Mouse (Mus musculus) forebrain, embryonic 13.5 days (tissue): ENCODE results near the gene Steap1. TPM values are rescaled to one million over a fixed set of nuclear protein-coding genes. Genes with fewer than 3 reads are reported as not detected.
A peak's percentile ranks its signal among the peaks of the same experiment; 100 is the strongest.

Experiments
- ATAC-seq: fragments of 200-750 bp; cut with Nextera tagmentation; 2 replicates; pipeline ENCODE4 v1.8.0; 2017
- H3K27ac ChIP-seq: fragments of 300-500 bp; sonication (generic); 2 replicates; pipeline ENCODE4 v1.5.1; 2015; ENCODE audit warnings: inconsistent platforms, mild to moderate bottlenecking, moderate library complexity
- H3K27me3 ChIP-seq: fragments of 300-500 bp; sonication (generic); 2 replicates; pipeline ENCODE4 v1.6.1; 2015; ENCODE audit warnings: mild to moderate bottlenecking, inconsistent platforms
- H3K36me3 ChIP-seq: fragments of 300-500 bp; sonication (generic); 2 replicates; pipeline ENCODE4 v1.6.1; 2015; ENCODE audit warnings: mild to moderate bottlenecking, inconsistent platforms; ENCODE audit not compliant: poor library complexity, severe bottlenecking
- H3K4me1 ChIP-seq: fragments of 300-500 bp; sonication (generic); 2 replicates; pipeline ENCODE4 v1.6.1; 2015; ENCODE audit warnings: inconsistent platforms
- H3K4me2 ChIP-seq: fragments of 300-500 bp; sonication (generic); 2 replicates; pipeline ENCODE4 v1.6.1; 2015; ENCODE audit warnings: inconsistent platforms, mild to moderate bottlenecking, moderate library complexity
- H3K4me3 ChIP-seq: fragments of 300-500 bp; sonication (generic); 2 replicates; pipeline ENCODE4 v1.5.1; 2015; ENCODE audit warnings: mild to moderate bottlenecking, inconsistent platforms
- H3K9ac ChIP-seq: fragments of 300-500 bp; sonication (generic); 2 replicates; pipeline ENCODE4 v1.6.1; 2015; ENCODE audit warnings: mild to moderate bottlenecking, inconsistent platforms
- H3K9me3 ChIP-seq: fragments of 300-500 bp; sonication (generic); replicated peaks from 2 replicates; pipeline ENCODE4 v1.6.1; 2016; ENCODE audit warnings: inconsistent platforms
- WGBS: fragments of 180-500 bp; shearing (Covaris S2); methylation state at CpG from one replicate; pipeline ENCODE4 v1.1.7; 2015; 5-methylcytosine and 5-hydroxymethylcytosine counted together
- polyA plus RNA-seq: library from polyadenylated mRNA; unstranded; fragments of >200 nt; fragmentation: Nextera tagmentation; extraction: Ambion mirVana; gene quantifications from 2 replicates; pipeline ENCODE4 v1.2.1, GENCODE M21; 2015

The Steap1 gene
- polyA plus RNA-seq, 1 experiment from 2014 or later, result 3.5 TPM

GRCm38 (mm10) chr5:5707341-5708278 lies 41.5 kb downstream of the Steap1 start:
- no peak for ATAC-seq
- Histone ChIP-seq H3K27ac (no peak overlapping the region), H3K4me3 (no peak overlapping the region), H3K9me3 (no peaks in the 10 kb centered on the region), H3K9ac (no peak overlapping the region), H3K36me3 (no peaks in the 10 kb centered on the region), H3K27me3 (no peaks in the 10 kb centered on the region), H3K4me1 (no peaks in the 10 kb centered on the region), H3K4me2 (no peak overlapping the region)
- WGBS, result 67% methylated on average over 13 of the region's 13 CpGs

GRCm38 (mm10) chr5:5705019-5705418 lies 44.1 kb downstream of the Steap1 start:
- no peaks in the 10 kb centered on the region for H3K36me3 ChIP-seq
- no peak overlapping the region for H3K4me3 ChIP-seq
- H3K4me1 ChIP-seq, result no peaks in the 10 kb centered on the region
- no peaks in the 10 kb centered on the region for H3K27me3 ChIP-seq
- no peak overlapping the region for H3K27ac ChIP-seq
- H3K9me3 ChIP-seq, result no peaks in the 10 kb centered on the region
- WGBS, result 47% methylated on average over 2 of the region's 2 CpGs
- no peak for ATAC-seq
- no peak overlapping the region for H3K4me2 ChIP-seq
- no peak overlapping the region for H3K9ac ChIP-seq

GRCm38 (mm10) chr5:5700386-5700785 lies 48.7 kb downstream of the Steap1 start:
- WGBS, result 74% methylated on average over 2 of the region's 2 CpGs
- H3K4me1 ChIP-seq, result no peaks in the 10 kb centered on the region
- H3K27ac ChIP-seq, result no peak overlapping the region
- no peak overlapping the region for H3K9ac ChIP-seq
- H3K36me3 ChIP-seq, result no peaks in the 10 kb centered on the region
- ATAC-seq, result 0 out of 2 replicates have a peak, but pooled peaks have one; percentile 19
- H3K27me3 ChIP-seq, result no peaks in the 10 kb centered on the region
- no peak overlapping the region for H3K4me2 ChIP-seq
- no peak overlapping the region for H3K4me3 ChIP-seq
- no peaks in the 10 kb centered on the region for H3K9me3 ChIP-seq

- Histone ChIP-seq H3K4me2 (no peak overlapping the region), H3K9ac (no peak overlapping the region), H3K27me3 (no peaks in the 10 kb centered on the region), H3K4me3 (no peak overlapping the region), H3K4me1 (peaks cover 2% of the 10 kb centered on the region; the same call in 1 of the 2 replicates), H3K27ac (no peak overlapping the region), H3K9me3 (no peaks in the 10 kb centered on the region), H3K36me3 (no peaks in the 10 kb centered on the region)
- no peak for ATAC-seq
- 72% methylated on average over 3 of the region's 3 CpGs for WGBS
These were observed 50.3 kb downstream of the Steap1 start for GRCm38 (mm10) chr5:5698830-5699229.

GRCm38 (mm10) chr5:5695401-5695942 lies 53.7 kb downstream of the Steap1 start:
- Histone ChIP-seq H3K36me3 (no peaks in the 10 kb centered on the region), H3K4me1 (peaks cover 13% of the 10 kb centered on the region; the same call in 1 of the 2 replicates), H3K9me3 (no peaks in the 10 kb centered on the region), H3K27me3 (no peaks in the 10 kb centered on the region), H3K4me3 (no peak overlapping the region), H3K27ac (no peak overlapping the region), H3K9ac (no peak overlapping the region), H3K4me2 (no peak overlapping the region)
- no peak for ATAC-seq
- WGBS, result 95% methylated on average over 5 of the region's 5 CpGs

GRCm38 (mm10) chr5:5693956-5694653 lies 55.0 kb downstream of the Steap1 start, which contains the start of gene Steap2:
Gene Steap2 (minus strand): TSS chr5:5694578.
- peak; percentile 93 for ATAC-seq
- peak within 1 kb of the TSS; percentile 35; the same call in 1 of the 2 replicates for H3K27ac ChIP-seq
- WGBS, result under 1% methylated on average over 43 of the region's 66 CpGs
- H3K4me3 ChIP-seq, result peak within 1 kb of the TSS; percentile 75
- peak within 1 kb of the TSS; percentile 86 for H3K9ac ChIP-seq
- peak within 1 kb of the TSS; percentile 88 for H3K4me2 ChIP-seq
- H3K36me3 ChIP-seq, result no peaks in the 10 kb centered on the region
- H3K4me1 ChIP-seq, result peaks cover 13% of the 10 kb centered on the region; the same call in 1 of the 2 replicates
- H3K9me3 ChIP-seq, result no peaks in the 10 kb centered on the region
- no peaks in the 10 kb centered on the region for H3K27me3 ChIP-seq

GRCm38 (mm10) chr5:5693541-5693955 lies 55.6 kb downstream of the Steap1 start:
- Histone ChIP-seq H3K27ac (peak overlapping the region; percentile 35; the same call in 1 of the 2 replicates), H3K9me3 (no peaks in the 10 kb centered on the region), H3K9ac (peak overlapping the region; percentile 86), H3K36me3 (no peaks in the 10 kb centered on the region), H3K4me2 (peak overlapping the region; percentile 88), H3K4me1 (peaks cover 13% of the 10 kb centered on the region; the same call in 1 of the 2 replicates), H3K4me3 (peak overlapping the region; percentile 75), H3K27me3 (no peaks in the 10 kb centered on the region)
- ATAC-seq, result peak; percentile 69
- under 1% methylated on average over 28 of the region's 29 CpGs for WGBS

GRCm38 (mm10) chr5:5692167-5692738 lies 56.9 kb downstream of the Steap1 start:
- no peak overlapping the region for H3K9ac ChIP-seq
- H3K9me3 ChIP-seq, result no peaks in the 10 kb centered on the region
- no peaks in the 10 kb centered on the region for H3K27me3 ChIP-seq
- no peak for ATAC-seq
- H3K27ac ChIP-seq, result no peak overlapping the region
- WGBS, result 68% methylated on average over 4 of the region's 4 CpGs
- H3K4me2 ChIP-seq, result peak overlapping the region; percentile 88; the same call in 1 of the 2 replicates
- no peak overlapping the region for H3K4me3 ChIP-seq
- peaks cover 13% of the 10 kb centered on the region; the same call in 1 of the 2 replicates for H3K4me1 ChIP-seq
- no peaks in the 10 kb centered on the region for H3K36me3 ChIP-seq

- Histone ChIP-seq H3K9ac (no peak overlapping the region), H3K4me1 (peaks cover 11% of the 10 kb centered on the region; the same call in 1 of the 2 replicates), H3K9me3 (no peaks in the 10 kb centered on the region), H3K4me2 (no peak overlapping the region), H3K27ac (no peak overlapping the region), H3K27me3 (no peaks in the 10 kb centered on the region), H3K36me3 (no peaks in the 10 kb centered on the region), H3K4me3 (no peak overlapping the region)
- WGBS, result 86% methylated on average over 8 of the region's 8 CpGs
- no peak for ATAC-seq
These were observed 60.1 kb downstream of the Steap1 start for GRCm38 (mm10) chr5:5688945-5689540.

GRCm38 (mm10) chr5:5688228-5688627 lies 60.9 kb downstream of the Steap1 start:
- Histone ChIP-seq H3K4me3 (no peak overlapping the region), H3K36me3 (no peaks in the 10 kb centered on the region), H3K27me3 (no peaks in the 10 kb centered on the region), H3K9me3 (no peaks in the 10 kb centered on the region), H3K4me1 (peaks cover 6% of the 10 kb centered on the region; the same call in 1 of the 2 replicates), H3K9ac (no peak overlapping the region), H3K4me2 (no peak overlapping the region), H3K27ac (no peak overlapping the region)
- 90% methylated on average over 6 of the region's 6 CpGs for WGBS
- no peak for ATAC-seq

GRCm38 (mm10) chr5:5686973-5687372 lies 62.2 kb downstream of the Steap1 start:
- Histone ChIP-seq H3K9me3 (no peaks in the 10 kb centered on the region), H3K4me2 (no peak overlapping the region), H3K27me3 (no peaks in the 10 kb centered on the region), H3K36me3 (no peaks in the 10 kb centered on the region), H3K4me3 (no peak overlapping the region), H3K9ac (no peak overlapping the region), H3K4me1 (no peaks in the 10 kb centered on the region), H3K27ac (no peak overlapping the region)
- WGBS, result 27% methylated on average over 1 of the region's 1 CpGs
- no peak for ATAC-seq
